Mouse (Mus musculus) right cerebral cortex, postnatal 25 days (tissue): ENCODE data around the gene Nlrc4.
"Not testable (repeated sequence)": the region's sequence is repeated elsewhere in the genome, so short reads cannot be mapped to it uniquely, and the experiment has no call there.

Source experiments
- DNase-seq: peaks from one replicate; pipeline ENCODE4 v3.0.0; 2022

Nlrc4 gene

DNA sequence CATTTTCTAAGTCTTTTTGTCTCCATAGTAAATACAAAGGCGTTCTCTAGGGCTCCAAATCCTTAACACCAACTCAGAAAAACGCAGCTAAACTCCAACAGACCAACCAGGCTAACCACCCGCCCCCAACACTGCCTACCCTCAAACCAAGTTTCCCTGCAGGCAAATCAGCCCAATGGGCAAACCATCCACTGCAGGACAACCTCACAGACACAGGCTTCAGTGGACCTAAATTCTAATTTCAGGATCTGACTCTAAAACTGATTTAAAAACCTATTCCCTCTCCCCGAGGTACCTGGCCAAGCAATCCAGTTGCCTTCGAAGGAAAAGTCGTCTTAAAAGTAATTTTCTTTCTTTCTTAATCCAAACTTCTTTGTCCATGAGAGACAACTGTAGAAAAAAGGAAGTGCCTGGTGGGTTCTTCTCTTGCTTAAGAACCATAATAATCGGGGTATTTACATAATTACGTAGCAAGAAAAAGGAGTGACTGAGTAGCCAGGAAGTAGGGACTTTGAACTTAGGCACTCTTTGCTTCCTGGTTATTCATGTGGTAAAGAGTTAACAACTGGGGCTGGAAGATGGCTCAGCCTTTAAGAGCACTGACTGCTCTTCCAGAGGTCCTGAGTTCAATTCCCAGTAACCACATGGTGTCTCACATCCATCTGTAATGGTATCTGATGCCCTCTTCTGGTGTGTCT lies at the start of gene Nlrc4:
Gene Nlrc4 (minus strand): TSS at position 432 of the 698 bp plus-strand sequence.
- no peak for DNase-seq

DNA sequence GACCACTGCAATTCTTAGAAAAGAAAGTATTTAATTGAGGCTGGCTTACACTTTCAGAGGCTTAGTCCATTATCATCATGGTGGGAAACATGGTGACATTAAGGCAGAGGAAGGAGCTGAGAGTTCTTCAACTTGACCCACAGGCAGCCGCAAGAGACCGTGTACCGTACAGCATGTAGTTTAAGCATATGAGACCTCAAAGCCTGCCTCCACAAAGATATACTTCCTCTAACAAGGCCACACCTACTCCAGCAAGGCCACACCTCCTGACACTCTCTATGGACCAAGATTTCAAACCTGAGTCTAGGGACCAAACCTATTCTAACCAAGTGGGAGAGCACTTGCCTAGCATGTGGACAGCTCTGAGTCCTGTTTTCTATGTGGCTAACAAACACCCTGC lies 49.7 kb upstream of the Nlrc4 start:
- no peak for DNase-seq

DNA sequence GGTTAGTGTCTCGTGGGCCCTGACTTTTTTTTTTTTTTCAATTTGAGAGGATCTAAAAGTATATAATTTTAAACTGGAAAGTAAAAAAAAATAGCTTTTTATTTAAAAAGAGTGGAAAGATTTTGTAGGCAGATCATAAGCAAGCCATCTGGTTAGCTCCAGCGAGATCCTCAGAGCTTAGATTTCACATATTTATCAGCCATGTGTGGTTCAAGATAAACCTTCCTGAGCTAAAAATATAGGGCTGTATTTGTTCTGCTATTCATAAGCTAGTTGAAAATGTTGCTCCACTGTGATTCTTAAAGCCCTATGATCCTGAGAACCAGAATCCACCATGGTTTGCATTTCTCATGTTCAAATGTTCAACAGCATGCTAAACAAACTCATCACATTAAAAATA lies 49.0 kb upstream of the Nlrc4 start:
- DNase-seq = no peak

DNA sequence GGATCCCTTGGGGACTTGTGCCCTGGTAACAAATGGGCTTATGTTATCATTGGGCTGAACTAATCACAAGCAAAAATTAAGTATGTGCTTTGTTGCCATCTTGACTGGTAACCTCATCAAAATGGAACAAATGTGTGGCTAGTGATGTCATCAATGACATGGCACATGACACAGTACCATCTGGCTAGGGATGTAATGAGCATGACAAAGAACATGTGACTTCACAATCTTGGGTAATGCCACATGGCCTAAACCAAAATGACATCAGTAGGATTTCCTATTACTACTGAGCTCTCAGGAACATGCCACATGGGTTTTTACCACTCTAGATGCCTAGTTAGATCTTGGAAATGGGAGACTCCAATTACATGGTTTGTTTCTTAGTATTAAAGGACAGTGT lies 42.1 kb upstream of the Nlrc4 start:
- DNase-seq = no peak

DNA sequence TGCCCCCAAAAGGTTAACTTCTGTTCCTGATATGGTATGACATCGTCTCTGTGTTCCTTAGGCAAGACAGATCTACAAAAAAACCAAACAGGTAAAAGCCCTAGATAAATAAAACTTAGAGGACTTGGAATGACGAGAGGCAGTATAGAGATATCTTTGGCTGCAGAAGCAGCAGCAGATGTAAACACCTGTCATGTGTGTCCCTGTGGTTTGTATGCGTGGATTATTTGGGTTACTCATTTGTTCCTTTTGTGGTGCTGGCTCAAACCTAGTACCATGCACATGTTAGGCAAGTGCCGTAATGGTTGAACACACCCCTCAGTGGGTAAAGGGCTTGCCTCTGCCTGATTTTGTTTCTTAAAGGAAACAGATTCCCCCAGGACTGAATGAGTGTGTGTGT lies 41.3 kb upstream of the Nlrc4 start:
- no peak for DNase-seq

DNA sequence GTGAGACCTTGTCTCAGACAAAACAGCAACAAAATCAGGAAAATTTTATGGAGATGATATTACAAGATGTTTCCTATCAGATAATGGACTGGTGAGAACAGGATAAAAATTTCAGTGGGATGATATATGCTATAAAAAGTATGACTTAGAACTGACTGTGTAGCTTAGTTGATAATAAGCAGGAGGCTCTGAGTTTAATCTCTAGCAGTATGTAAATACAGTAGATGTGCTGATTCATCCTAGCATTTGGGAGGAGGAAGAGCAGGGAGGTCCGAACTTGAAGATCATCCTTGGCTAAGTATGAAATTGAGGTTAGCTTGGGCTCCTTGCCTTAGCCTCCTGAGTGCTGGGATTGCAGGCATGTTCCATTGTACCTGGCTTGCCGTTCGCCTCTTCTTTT lies 32.6 kb upstream of the Nlrc4 start:
- no peak for DNase-seq

DNA sequence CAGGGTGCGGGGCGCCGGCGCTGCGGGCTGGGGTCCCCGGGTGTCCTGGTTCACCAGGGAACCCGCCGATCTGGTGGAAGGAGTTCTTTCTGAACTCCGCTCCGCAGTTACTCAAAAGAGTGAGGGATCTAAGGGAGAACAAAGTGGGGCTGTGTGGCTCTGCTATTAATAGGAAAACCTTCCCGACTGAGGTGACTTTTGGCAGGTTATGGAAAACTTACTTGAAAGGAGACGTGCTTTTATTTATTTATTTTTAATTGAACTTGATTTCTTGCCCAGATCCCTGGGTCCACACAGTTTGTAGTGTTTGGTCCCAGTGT lies 30.9 kb upstream of the Nlrc4 start:
- DNase-seq = no peak

DNA sequence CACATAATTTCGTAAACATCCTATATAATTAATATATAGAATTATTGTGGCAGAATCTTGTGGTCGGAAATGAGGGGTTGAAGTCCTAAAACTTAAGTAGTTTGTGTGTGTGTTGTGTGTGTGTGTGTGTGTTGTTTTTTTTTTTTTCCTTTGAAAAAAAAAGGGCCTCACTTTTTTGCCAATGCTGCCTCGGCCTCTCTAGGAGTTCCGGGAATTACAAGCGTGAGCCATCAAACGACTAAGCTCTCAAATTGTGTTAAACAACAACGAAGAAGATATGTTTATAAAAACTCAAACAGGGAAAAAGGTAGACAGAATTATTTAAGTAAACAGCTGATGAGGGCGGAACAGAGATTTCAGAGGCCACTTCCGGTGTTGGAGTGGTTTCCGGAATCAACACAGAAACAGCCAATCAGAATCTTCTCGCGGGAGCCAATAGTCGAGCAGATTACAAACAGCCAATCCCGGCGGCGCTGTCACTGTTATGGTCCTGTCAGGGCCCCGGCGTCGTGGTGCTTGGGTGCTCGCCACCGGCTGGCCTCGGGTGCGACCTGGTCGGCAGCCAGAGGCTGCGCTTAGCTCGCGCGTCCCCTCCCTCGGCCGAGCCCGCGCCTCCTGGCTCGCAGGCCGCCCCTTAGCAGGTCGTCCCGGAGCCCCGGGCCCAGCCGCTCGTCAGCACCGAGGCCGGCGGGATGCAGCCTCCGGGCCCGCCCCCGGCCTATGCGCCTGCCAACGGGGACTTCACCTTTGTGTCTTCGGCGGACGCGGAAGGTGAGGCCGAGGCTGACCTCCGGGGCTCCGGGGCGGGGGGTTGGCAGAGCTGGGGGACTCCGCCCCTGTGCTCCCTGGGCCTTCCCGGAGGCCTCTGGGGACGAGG lies 30.3 kb upstream of the Nlrc4 start, which contains the start of gene Yipf4:
Gene Yipf4 (plus strand): TSS at position 470 of the 877 bp plus-strand sequence.
- peak; percentile 94 for DNase-seq

DNA sequence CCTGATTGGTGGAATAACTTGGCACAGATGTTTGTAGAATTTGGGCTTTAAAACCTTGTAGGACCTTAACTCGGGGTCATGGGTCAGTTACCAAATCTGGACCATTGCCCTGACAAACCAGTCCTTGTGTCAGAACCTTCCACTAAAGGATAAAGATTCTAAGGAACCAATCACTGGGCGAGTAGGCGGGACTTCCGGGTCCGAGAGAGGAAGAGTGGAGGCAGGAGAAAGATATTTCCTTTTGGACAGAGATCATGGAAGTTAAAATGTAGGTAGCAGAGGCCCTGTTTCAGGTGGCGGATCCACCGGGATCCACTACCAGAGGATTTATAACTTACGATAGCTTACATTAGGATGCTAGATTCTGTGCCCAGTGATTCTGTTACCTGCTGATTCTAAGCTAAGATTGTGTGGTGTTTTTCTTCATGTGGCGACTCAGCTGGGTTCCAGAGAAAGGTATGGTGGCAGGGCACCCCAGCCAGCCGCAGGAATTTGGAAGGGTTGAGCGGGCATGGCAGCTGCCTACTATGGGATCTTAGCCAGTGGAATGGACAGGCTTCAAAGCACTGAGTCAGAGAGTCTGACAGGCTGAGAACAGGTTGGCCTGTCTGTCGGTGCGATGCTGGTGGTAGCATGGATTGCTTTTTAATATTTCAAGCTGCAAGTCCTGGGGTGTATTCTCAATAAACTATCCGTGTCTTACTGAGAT lies 21.6 kb upstream of the Nlrc4 start:
- no peak for DNase-seq

DNA sequence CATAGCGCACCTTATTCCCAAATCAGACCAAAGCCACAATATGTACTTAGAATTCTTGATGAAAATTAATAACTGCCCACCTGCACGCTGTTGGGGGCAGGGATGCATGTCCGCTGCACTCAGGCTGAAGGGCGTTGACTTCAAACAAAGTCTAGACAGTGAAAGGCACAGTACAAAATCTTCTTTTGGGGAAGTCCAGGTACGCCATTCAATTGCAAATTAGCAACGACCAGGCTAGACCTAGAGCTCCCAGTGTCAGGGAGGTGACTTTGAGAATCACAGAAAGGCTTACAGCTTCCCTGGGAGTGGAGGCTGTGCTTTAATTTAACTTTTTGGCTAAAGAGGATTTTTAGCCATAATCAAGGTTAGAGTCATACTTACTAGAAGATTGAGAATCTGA lies 11.2 kb upstream of the Nlrc4 start:
- DNase-seq = not testable (repeated sequence)

DNA sequence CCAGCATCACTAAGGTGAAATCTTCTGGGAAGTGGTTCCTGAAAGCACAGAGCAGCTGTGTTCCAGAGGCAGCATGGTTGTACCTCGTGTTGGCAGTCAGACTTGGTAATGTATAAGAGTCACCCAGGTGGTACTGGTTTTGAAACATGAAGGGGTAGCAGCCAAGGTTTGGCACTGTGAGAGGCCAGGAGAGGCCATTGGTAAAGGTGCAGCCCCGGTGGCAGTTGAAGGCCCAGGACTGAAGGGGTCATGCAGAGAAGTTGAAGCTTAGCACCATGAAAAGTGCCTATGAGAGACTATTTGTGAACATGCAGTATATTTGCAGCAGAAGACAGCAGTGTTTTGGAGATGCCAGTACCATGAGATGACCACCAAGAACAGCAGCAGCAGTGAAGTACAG lies 9.0 kb upstream of the Nlrc4 start:
- DNase-seq = not testable (repeated sequence)

DNA sequence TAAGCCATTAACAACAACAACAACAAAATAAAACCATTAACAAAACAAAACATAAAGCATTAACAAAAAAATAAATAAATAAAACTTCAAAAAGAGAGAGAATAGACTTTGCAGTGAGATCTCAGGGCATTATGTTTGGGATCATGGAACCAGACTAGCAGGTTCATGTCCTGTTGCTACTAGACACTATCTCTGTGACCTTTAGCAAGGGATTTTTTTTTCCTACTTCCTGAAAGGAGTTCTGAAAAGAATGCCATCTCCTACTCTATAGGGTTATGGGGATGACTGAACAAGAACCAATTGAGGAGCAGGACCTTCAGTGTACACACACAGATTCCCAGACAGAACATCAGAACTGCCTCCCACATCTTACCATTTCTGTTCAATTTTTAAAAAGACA lies 4.6 kb upstream of the Nlrc4 start:
- no peak for DNase-seq

DNA sequence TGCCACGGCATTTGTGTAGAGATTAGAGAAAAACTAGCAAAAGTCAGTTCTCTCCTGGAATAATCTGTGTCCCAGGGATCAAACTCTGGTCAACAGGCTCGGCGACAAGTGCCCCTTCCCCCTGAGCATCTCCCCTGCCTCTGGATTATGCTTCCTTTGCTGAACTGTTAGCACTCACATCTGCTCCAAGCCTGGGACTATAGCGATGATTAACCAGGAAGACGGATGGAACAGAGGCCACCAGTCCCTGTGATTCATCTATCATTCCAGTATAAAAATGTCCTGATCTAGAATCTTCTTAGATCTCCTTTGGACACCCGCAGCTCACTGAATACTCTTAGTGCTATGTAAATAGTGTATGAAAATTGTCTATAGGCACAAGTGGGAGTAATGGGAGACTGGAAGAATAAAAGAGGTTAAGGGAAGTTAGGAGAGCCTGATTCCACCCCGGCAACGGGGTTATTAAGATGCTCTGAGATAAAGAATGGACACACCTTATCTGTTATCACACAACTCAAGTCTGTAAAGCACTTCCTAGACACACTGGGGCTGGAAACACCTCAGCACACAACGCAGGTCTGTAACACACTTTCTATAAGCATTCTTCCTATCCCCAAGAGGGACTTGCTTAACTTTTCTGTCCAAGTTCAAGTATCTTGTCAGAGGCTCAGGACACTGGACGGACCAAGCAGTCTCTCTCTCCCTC lies 817 bp downstream of the Nlrc4 start:
- no peak for DNase-seq

DNA sequence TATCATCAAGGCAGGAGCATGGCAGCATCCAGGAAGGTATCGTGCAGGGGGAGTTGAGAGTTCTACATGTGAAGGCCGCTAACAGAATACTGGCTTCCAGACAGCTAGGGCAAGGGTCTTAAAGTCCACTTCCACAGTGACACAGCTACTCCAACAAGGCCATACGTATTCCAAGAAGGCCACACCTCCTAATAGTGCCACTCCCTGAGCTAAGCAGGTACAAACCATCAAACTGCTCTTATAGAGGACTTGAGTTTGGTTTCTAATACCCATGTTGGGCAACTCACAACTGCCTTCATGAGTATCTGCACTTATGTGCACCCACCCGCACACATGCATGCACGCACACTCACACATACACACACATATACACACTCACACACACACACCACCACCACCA lies 2.1 kb downstream of the Nlrc4 start:
- DNase-seq = no peak

DNA sequence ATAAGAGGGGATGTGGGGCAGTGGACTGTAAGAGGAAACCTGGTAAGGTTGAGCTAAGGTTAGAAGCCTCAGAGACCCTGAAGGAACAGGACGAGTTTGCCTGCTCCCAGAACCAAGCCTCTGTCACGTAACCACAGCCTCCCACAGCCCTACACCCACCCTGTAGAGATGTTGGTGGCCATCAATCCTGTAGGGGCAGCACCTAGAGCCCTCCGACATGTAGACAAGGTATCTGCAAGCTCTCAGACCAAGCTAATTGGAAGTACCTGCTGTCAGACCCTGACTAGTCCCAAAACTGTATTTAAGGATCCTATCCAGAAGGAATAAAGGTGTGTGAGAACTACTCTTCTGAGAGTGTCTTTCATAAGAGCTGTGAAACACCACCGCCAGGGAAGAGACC lies 3.5 kb downstream of the Nlrc4 start:
- no peak for DNase-seq

DNA sequence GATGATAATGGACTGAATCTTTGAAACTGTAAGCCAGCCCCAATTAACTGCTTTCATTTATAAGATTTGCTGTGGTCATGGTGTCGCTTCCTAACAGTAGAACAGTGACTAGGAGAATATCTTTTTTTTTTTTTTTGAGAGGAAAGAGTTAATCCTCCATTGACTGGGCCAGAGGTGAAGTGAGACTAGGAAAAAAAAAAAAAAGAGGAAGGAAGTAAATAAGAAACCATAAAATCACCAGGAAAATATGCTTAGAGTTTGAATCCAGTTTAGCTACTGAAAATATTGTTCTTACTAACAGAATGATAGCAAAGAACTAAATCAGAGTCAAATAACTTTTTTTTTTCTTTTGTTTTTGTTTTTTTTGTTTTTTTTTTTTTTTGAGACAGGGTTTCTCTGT lies 4.3 kb downstream of the Nlrc4 start:
- no peak for DNase-seq

DNA sequence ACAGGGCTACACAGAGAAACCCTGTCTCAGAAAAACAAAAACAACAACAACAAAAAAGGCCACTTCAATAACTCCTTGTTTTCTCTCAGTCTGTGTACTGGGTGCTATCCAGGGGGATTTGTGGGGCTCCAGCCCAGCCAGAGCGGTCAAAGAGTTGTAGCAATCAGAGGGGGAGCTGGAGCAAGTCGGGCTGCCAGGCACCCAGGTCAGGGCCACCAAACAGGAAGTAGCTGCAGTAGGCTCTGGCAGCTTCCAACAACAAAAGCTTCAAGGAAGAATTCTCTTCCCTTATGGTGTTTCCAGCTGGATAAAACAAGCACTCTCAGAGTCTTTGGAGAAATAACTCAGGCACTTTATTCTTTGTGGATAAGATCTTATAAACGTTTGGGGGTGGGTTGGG lies 5.0 kb downstream of the Nlrc4 start:
- DNase-seq = no peak

DNA sequence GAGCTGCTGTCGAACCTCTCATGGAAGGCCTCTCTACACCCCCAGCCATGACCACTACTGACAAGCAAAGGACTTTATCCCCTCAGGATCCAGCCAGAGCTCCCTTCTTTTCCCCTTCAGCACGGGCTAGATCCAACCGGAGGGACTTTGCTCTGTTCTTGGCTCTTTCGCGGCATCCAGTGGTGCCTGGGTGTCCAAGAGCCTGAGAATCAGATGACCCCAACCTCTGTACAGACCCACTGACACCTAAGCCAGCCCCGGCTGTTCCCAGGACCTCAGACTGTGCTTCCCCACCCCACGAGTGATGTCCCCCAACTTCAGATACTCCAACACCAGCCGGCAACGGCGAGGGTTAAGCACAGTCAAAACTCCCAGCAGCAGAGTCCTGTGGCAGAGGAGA lies 9.2 kb downstream of the Nlrc4 start:
- DNase-seq = no peak

DNA sequence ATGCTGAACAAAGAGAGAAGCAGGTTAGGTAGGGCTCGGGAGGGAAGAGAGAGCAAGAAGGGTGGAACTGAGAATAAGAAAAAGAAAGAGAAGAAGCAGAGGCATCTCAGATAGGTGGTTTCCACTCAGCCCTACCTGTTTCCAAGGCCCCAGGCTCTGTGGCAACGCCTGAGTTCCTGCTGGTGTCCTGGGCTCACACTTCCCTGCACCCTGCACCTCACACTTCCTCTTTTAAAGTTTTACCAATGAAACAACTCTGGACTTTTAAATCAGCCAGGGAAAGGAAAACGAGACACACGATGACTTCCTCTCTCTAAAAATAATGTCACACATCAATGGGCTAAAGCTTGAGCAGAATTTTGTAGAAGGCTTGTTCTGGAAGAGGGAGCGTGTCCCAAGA lies 18.5 kb downstream of the Nlrc4 start:
- no peak for DNase-seq

DNA sequence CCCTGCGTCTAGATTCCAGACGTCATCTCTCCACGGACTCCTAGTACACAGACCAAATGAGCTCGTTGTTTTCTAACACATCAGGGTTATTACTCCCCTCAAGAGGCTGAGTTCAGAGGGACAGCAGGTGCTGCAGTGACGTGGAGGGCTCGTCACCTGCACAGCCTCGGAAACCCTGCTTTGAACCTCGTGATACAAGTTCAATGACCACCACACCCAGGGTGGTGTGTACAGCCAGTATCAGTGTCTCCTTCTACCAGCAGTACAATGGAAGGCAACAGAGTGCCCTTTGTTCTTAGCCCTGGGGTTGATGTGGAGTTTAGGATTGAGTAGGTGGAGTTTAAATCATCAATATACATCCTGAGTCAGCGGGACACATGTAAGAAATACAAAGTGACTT lies 21.2 kb downstream of the Nlrc4 start:
- no peak for DNase-seq

DNA sequence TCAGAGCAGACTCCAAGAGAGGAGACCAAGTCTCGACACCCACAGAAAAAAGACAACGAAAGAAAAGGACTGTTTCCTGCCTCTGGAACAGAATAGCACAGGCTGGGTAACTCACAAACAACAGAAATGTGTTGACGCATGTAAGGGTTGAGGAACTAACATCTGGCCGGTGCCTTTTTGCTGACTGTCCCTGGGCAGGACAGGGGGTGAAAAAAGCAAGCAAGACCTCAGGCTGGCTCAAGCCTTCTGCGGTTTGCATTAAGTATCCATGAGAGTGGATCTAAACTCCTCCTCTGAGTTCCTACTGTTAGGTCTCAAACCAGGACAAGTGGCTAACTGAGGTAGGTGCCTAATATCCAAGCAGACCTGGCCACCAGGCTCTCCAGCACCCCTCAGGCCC lies 26.3 kb downstream of the Nlrc4 start:
- DNase-seq = no peak

DNA sequence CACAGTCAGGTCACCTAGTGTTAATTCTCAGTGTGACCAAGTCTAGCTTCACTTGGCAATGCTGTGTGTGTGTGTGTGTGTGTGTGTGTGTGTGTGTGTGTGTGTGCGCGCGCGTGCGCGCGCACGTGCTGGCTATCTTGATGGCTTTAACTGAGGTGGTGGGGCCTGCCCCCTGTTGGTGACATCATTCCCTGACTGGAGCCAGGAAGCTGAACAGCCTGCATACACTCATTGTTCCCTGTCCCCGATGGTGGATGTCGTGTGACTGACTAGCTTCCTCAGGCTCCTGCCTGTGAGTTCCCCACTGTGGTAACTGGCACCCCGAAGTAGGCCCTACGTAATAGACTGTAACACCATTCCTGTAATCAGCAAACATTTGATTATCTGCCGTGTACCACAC lies 27.5 kb downstream of the Nlrc4 start:
- no peak for DNase-seq

DNA sequence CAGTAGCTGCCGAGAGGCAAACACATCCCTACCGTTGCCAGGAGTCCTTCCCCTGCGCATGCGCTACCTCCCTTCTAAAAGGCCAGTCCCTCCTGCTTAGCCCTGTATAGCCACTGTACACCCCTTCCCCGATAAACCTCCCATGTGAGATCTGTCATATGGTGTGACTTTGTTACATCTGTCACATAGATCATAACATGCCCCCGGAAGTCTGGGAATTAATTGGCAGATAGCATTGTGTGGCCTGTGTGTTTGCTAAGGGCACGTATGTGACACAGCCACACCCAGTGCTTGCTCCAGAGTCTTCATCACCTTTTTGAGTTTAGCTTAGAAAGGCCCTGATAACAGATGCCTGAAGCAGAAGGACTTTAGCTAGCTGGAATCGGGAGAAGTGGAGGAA lies 28.9 kb downstream of the Nlrc4 start:
- no peak for DNase-seq
